ENCODE assay signal across 32 mouse cellular contexts in the genomic region with DNA sequence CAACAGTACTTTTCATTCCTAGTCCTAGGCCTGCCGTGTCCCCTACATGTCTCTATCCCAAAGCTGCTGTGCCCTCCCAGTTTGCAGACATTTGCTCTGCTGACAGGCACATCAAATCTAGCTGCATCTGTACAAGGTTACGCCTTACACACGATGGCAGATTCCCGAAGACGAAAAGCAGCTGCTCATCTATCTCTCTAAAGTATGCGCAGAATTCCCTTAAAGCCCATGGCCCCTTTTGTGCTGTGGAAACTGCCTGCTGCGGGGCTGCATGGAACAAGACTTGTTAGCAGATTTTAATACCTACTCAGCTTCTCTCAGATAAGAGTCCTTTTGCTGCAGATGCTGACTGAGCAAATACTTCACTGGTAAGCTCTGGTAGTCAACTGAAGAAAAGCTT. TPM values are rescaled to one million over a fixed set of nuclear protein-coding genes. Genes with fewer than 3 reads are reported as not detected.
A peak's percentile ranks its signal among the peaks of the same experiment; 100 is the strongest.
DNase-seq lines count a peak whose midpoint lies in the region; ATAC-seq and TF ChIP-seq lines count a peak whose summit lies in the region.
"Had no signal": no experiment of that assay in that cellular context is flagged by ENCODE, and none has a peak within 500 bp of the region (broad histone marks: within the 10 kb centered on the region; RNA-seq: fewer than 3 reads in every experiment).

No protein-coding gene starts in this region.

- intact Hi-C loops in heart, postnatal 10 days (cut with DNase I) = no loop called here
- intact Hi-C loops in left cerebral cortex, adult 2 months (cut with DNase I) = loop anchor here (10.0 kb wide), 1 partner anchor 355 kb away; no protein-coding TSS in a partner anchor

- H3K4me2 ChIP-seq in embryonic facial prominence, embryonic 12.5 days (replicated peaks) = no peak overlapping the region
- H3K4me2 ChIP-seq in heart, embryonic 15.5 days = no peak overlapping the region
- H3K4me2 ChIP-seq in lung, embryonic 15.5 days = no peak overlapping the region
- H3K4me2 ChIP-seq: hindbrain, embryonic 15.5 days; kidney, embryonic 15.5 days; limb, embryonic 15.5 days had no signal

- 0 out of 2 replicates have a peak overlapping the region, but pooled peaks have one; percentile 46 for H3K27ac ChIP-seq in embryonic facial prominence, embryonic 12.5 days
- H3K27ac ChIP-seq in embryonic facial prominence, embryonic 10.5 days (replicated peaks) = no peak overlapping the region
- H3K27ac ChIP-seq in heart, embryonic 15.5 days = 0 out of 2 replicates have a peak overlapping the region, but pooled peaks have one; percentile 19
- H3K27ac ChIP-seq in lung, embryonic 15.5 days = 0 out of 2 replicates have a peak overlapping the region, but pooled peaks have one; percentile 2
- no peak overlapping the region for H3K27ac ChIP-seq in left cerebral cortex, adult 2 months
- H3K27ac ChIP-seq: hindbrain, embryonic 15.5 days; kidney, embryonic 15.5 days; limb, embryonic 15.5 days had no signal

- H3K27me3 ChIP-seq in embryonic facial prominence, embryonic 12.5 days = no peaks in the 10 kb centered on the region
- H3K27me3 ChIP-seq in embryonic facial prominence, embryonic 10.5 days (replicated peaks; ENCODE audit: low read depth, poor library complexity, severe bottlenecking) = no peaks in the 10 kb centered on the region
- no peaks in the 10 kb centered on the region for H3K27me3 ChIP-seq in heart, embryonic 15.5 days
- no peaks in the 10 kb centered on the region for H3K27me3 ChIP-seq in lung, embryonic 15.5 days
- H3K27me3 ChIP-seq: hindbrain, embryonic 15.5 days; kidney, embryonic 15.5 days; limb, embryonic 15.5 days had no signal

- no peak for TF ChIP-seq CTCF in left cerebral cortex, adult 2 months (IDR thresholded peaks at IDR 0.05)

- no peaks in the 10 kb centered on the region for H3K9me3 ChIP-seq in embryonic facial prominence, embryonic 12.5 days
- H3K9me3 ChIP-seq in embryonic facial prominence, embryonic 10.5 days = no peaks in the 10 kb centered on the region
- no peaks in the 10 kb centered on the region for H3K9me3 ChIP-seq in heart, embryonic 15.5 days (replicated peaks)
- H3K9me3 ChIP-seq in lung, embryonic 15.5 days = no peaks in the 10 kb centered on the region
- H3K9me3 ChIP-seq: hindbrain, embryonic 15.5 days; kidney, embryonic 15.5 days; limb, embryonic 15.5 days had no signal

- no peak overlapping the region for H3K4me3 ChIP-seq in embryonic facial prominence, embryonic 12.5 days
- no peak overlapping the region for H3K4me3 ChIP-seq in embryonic facial prominence, embryonic 10.5 days
- no peak overlapping the region for H3K4me3 ChIP-seq in heart, embryonic 15.5 days
- no peak overlapping the region for H3K4me3 ChIP-seq in lung, embryonic 15.5 days
- H3K4me3 ChIP-seq in left cerebral cortex, adult 2 months = no peak overlapping the region
- H3K4me3 ChIP-seq: hindbrain, embryonic 15.5 days; kidney, embryonic 15.5 days; limb, embryonic 15.5 days had no signal

- H3K36me3 ChIP-seq in embryonic facial prominence, embryonic 12.5 days = peaks cover 62% of the 10 kb centered on the region
- H3K36me3 ChIP-seq in embryonic facial prominence, embryonic 10.5 days (replicated peaks) = peaks cover 94% of the 10 kb centered on the region
- peaks cover 76% of the 10 kb centered on the region for H3K36me3 ChIP-seq in heart, embryonic 15.5 days
- H3K36me3 ChIP-seq in lung, embryonic 15.5 days = peaks cover 69% of the 10 kb centered on the region

- no peak for DNase-seq in embryonic facial prominence, embryonic 10.5 days (ENCODE audit: low spot score)
- no peak for DNase-seq in heart, postnatal 10 days
- no peak for DNase-seq in lung, postnatal 4 days
- DNase-seq in left cerebral cortex, adult 2 months (ENCODE audit: extremely low spot score in 1 of 2, low spot score in 2 of 2) = no peak
- DNase-seq in thymus, postnatal 0 days (ENCODE audit: low spot score) = no peak
- DNase-seq: adrenal gland, postnatal 10 days; cerebellum, adult 2 months; cerebellum, postnatal 25 days; forebrain, postnatal 0 days; gastrocnemius, postnatal 14 days; kidney, adult 11 months; kidney, postnatal 36 days; lung, postnatal 36 days; midbrain, embryonic 14.5 days; right cerebral cortex, postnatal 25 days; spleen, adult 18-20 months; thymus, adult 18-20 months; thymus, postnatal 4 days had no signal

- ATAC-seq in embryonic facial prominence, embryonic 12.5 days (ENCODE audit: insufficient number of reproducible peaks, insufficient read depth, low FRiP score, low TSS enrichment) = no peak
- no peak for ATAC-seq in heart, embryonic 15.5 days (replicated peaks; ENCODE audit: insufficient number of reproducible peaks, insufficient read depth, low FRiP score, low read depth)
- no peak for ATAC-seq in lung, embryonic 15.5 days (ENCODE audit: borderline replicate concordance, extremely low read depth, low FRiP score, low TSS enrichment)
- ATAC-seq: activated CD4-positive, CD25-positive, alpha-beta regulatory T cell, adult 4 months; forebrain, postnatal 0 days had no signal

- WGBS in embryonic facial prominence, embryonic 12.5 days = 76% methylated on average over 7 of the region's 7 CpGs
- whole genome bisulfite sequencing in embryonic facial prominence, embryonic 10.5 days = 89% methylated on average over 7 of the region's 7 CpGs
- WGBS in heart, embryonic 15.5 days = 45% methylated on average over 7 of the region's 7 CpGs
- 52% methylated on average over 7 of the region's 7 CpGs for WGBS in lung, embryonic 15.5 days

- H3K4me1 ChIP-seq in embryonic facial prominence, embryonic 12.5 days = no peaks in the 10 kb centered on the region
- H3K4me1 ChIP-seq in embryonic facial prominence, embryonic 10.5 days = no peaks in the 10 kb centered on the region
- no peaks in the 10 kb centered on the region for H3K4me1 ChIP-seq in heart, embryonic 15.5 days (replicated peaks)
- H3K4me1 ChIP-seq in lung, embryonic 15.5 days = no peaks in the 10 kb centered on the region
- H3K4me1 ChIP-seq: hindbrain, embryonic 15.5 days; kidney, embryonic 15.5 days had no signal

- H3K9ac ChIP-seq in embryonic facial prominence, embryonic 12.5 days = no peak overlapping the region
- no peak overlapping the region for H3K9ac ChIP-seq in heart, embryonic 15.5 days
- H3K9ac ChIP-seq in lung, embryonic 15.5 days = no peak overlapping the region
- H3K9ac ChIP-seq: forebrain, postnatal 0 days; hindbrain, embryonic 15.5 days; kidney, embryonic 15.5 days; limb, embryonic 15.5 days had no signal

RNA-seq across cellular contexts. Expression of a gene that starts 2.4 kb away (rescaled TPM):
- not detected in 2 replicates for polyA plus RNA-seq in embryonic facial prominence, embryonic 12.5 days (2016; fragmentation: Nextera tagmentation; extraction: Ambion mirVana)
- polyA plus RNA-seq in embryonic facial prominence, embryonic 10.5 days (2016; fragmentation: Nextera tagmentation; extraction: Ambion mirVana) = not detected in 2 replicates
- not detected in 2 replicates for polyA plus RNA-seq in heart, embryonic 15.5 days (2015; fragmentation: Nextera tagmentation; extraction: Ambion mirVana)
- total RNA-seq in heart, postnatal 10 days (2021) = not detected
- not detected in 2 replicates for polyA plus RNA-seq in lung, embryonic 15.5 days (2015; fragmentation: Nextera tagmentation; extraction: Ambion mirVana)
- not detected for total RNA-seq in left cerebral cortex, adult 2 months (2021)
- not detected in 2 replicates for polyA plus RNA-seq in thymus, postnatal 0 days (2015; fragmentation: Nextera tagmentation; extraction: Ambion mirVana)
- total RNA-seq: adrenal gland, postnatal 10 days; forebrain, postnatal 0 days; gastrocnemius, postnatal 14 days; heart, adult 8-10 months; hematopoietic stem cell, adult 5-6 weeks; left cerebral cortex, postnatal 25 days; megakaryocyte-erythroid progenitor cell, adult 5-6 weeks had no signal
- polyA plus RNA-seq: activated CD4-positive, CD25-positive, alpha-beta regulatory T cell, adult 4 months; cerebellum, adult 2 months; forebrain, embryonic 11.5 days; forebrain, postnatal 0 days; hindbrain, embryonic 15.5 days; kidney, embryonic 15.5 days; limb, embryonic 15.5 days; liver, embryonic 16.5 days; midbrain, embryonic 14.5 days; neural tube, embryonic 11.5 days had no signal

RNA-seq across cellular contexts. Expression of a gene that starts 12.8 kb away (rescaled TPM):
- 64.9 and 68.4 TPM in 2 replicates for polyA plus RNA-seq in embryonic facial prominence, embryonic 12.5 days (2016; fragmentation: Nextera tagmentation; extraction: Ambion mirVana)
- 70.9 and 72.0 TPM in 2 replicates for polyA plus RNA-seq in embryonic facial prominence, embryonic 10.5 days (2016; fragmentation: Nextera tagmentation; extraction: Ambion mirVana)
- 42.7 and 46.0 TPM in 2 replicates for polyA plus RNA-seq in heart, embryonic 15.5 days (2015; fragmentation: Nextera tagmentation; extraction: Ambion mirVana)
- total RNA-seq in heart, postnatal 10 days (2021) = 10 to 100 TPM; 24.9 to 28.2 TPM
- 70.5 and 71.3 TPM in 2 replicates for polyA plus RNA-seq in lung, embryonic 15.5 days (2015; fragmentation: Nextera tagmentation; extraction: Ambion mirVana)
- total RNA-seq in left cerebral cortex, adult 2 months (2021) = 10 to 100 TPM; 18.6 to 23.6 TPM
- polyA plus RNA-seq in thymus, postnatal 0 days (2015; fragmentation: Nextera tagmentation; extraction: Ambion mirVana) = 60.4 and 63.2 TPM in 2 replicates

Comparison
In these comparisons a context has a peak if more than half of its experiments do, and no peak if none do; other contexts are left out.
1. H3K27ac ChIP-seq: peak in embryonic facial prominence, embryonic 12.5 days (single experiment), heart, embryonic 15.5 days (single experiment) and lung, embryonic 15.5 days (single experiment); none in embryonic facial prominence, embryonic 10.5 days (single experiment) and left cerebral cortex, adult 2 months (single experiment).